Mouse (Mus musculus) C2C12 (cell line): ENCODE data around the gene Plin4.

Experiments
- CTCF ChIP-seq: IDR thresholded peaks from one replicate; pipeline ENCODE4 v1.5.1; 2011; ENCODE audit not compliant: control insufficient read depth, insufficient read depth, insufficient read length
- FOSL1 ChIP-seq: IDR thresholded peaks from one replicate; pipeline ENCODE4 v1.8.0; 2011; ENCODE audit warnings: mild to moderate bottlenecking, low read length; ENCODE audit not compliant: poor library complexity, insufficient read depth, severe bottlenecking
- MAX ChIP-seq: IDR thresholded peaks from one replicate; pipeline ENCODE4 v1.6.1; 2011; ENCODE audit warnings: mild to moderate bottlenecking, control low read depth
- MYOG ChIP-seq: IDR thresholded peaks from one replicate; pipeline ENCODE4 v1.6.1; 2011; ENCODE audit not compliant: control insufficient read depth, insufficient read length; ENCODE audit errors: extremely low read depth

- TF ChIP-seq CTCF (no peak), MYOG (no peak), MAX (no peak), FOSL1 (no peak)
These were observed 6.7 kb downstream of the Plin4 start for GRCm38 (mm10) chr17:56102927-56103326.
